Mouse (Mus musculus) embryo, embryonic 10.5 days (tissue): ENCODE measurements around the gene Btbd1.

Source experiments
- DNase-seq: peaks from one replicate; pipeline ENCODE4 v3.0.0-alpha.2; 2015; ENCODE audit warnings: low spot score

Btbd1 gene

DNA sequence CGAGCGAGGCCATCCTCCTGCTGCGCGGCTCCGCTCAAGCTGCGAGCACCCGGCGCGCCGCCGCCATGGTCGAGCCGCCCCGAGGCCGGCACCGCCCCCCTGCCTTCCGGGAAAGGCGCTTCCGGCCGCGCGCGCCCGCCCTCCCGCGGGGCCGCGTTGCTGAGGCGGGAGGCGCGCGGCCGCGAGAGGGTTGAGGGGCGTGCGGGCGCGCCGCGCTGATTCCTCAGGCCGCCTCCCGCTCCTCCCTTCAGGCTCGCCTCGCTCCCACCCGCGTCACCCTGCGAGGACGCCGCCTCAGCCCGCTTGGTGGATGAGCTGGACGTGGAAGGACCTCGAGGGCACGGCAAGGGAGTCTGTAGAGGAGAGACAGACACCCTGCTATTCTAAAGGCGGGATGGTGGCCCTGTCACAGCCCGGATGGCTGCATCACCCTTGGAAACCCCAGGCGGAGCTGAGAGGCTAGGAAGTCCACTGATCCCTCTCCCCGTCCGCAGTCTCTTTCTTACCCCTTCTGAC is at the start of gene Btbd1:
Gene Btbd1, minus strand, starts transcription at position 53 of the 516 bp plus-strand sequence.
- DNase-seq = peak; percentile 92

DNA sequence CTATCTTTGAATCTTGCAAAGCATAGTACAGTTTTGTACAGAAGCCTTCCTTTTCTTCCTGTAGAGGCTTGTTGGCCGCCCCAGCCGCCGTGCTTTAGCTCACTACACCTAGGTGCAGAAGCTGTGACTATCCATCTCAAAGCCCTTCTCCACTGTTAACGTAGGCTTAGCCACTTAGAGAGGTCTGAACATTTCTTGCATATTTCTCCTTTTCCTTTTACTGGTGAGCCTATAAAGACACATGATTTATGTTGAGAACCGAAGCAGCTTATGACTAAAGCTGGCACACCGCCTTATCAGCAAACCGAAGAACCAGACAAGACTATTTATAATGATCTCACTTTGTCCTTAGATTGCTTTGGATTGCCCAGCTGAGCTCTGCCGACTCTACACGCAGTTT is 46.1 kb upstream of the Btbd1 start:
- no peak for DNase-seq

DNA sequence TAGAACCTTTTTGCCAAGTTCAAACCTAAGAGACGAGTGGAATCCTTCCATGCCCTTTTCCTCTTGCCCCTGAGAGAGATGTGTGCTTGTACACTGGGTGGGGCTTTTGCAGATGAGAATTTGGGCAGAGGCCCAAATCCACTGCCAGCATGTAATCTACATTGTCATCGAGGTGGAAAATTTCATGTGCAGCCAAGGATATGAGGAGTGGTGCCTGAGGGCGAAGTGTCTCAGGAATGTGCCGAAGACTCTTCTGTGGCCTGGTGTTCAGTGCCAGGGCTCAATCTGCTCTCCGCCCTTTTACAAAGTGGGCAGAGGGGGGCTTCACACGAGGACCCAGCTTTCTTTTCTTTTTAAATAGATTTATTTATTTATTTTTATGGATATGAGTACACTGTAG is 45.4 kb upstream of the Btbd1 start:
- no peak for DNase-seq

DNA sequence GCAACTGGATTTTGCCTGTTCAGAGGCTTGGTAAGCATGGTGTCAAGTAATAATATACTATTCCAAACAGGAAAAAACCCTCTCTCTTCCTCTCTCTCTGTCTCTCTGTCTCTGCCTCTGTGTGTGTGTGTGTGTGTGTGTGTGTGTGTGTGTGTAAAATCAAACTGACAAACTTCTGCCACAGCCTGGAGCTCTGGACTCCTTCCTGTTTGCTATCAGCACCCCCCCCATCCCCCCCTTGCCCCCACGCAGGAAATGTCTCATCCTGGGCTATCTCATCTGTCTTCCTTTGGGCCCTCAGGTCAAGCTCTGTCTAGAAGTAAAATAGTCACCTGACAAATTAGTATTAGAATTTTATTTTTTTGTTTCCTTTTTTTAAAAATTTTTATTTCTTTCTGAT is 44.6 kb upstream of the Btbd1 start:
- no peak for DNase-seq

DNA sequence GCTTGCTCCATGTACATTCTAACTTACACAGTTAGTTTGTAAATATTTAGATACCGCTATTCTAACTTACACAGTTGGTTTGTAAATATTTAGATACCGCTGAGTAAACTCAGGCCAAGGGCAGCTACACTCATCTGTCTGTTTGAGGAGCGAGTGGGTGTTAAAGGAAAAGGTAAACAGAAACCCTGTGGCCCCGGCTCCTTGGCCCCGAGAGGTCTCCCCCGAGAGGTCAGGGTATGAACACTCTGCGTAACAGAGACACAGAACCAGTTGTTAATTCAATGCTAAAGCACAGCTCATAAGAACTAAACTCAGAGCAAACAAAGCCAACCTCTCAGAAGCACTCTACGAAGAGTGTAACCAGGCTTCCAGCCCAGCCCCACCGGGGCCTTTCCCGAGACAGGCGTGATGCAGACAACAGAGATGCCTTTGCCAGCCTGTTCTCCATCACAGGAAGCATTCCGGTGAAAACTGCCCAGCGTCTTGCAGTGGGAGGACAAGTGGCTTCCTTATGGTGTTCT is 43.3 kb upstream of the Btbd1 start:
- peak; percentile 15 for DNase-seq

DNA sequence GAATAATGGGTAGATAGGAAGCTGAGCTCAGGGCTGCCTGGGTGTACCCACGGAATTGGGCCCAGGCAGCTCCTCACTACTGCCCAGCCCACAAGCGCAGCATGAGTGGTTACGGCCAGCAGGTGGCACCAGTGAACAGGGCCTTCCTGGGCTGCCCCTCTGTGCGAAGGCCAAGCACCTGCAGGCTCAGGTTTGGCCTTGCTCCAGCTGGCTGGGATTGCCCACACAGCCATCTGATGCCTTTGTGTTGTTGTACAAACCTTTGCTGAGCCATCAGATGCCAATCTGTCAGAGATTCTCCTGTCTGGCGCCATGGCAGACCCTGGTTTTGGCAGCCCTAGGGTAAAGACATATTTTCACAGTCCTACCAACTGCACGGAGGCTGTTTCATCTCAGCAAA is 38.9 kb upstream of the Btbd1 start:
- peak; percentile 84 for DNase-seq

DNA sequence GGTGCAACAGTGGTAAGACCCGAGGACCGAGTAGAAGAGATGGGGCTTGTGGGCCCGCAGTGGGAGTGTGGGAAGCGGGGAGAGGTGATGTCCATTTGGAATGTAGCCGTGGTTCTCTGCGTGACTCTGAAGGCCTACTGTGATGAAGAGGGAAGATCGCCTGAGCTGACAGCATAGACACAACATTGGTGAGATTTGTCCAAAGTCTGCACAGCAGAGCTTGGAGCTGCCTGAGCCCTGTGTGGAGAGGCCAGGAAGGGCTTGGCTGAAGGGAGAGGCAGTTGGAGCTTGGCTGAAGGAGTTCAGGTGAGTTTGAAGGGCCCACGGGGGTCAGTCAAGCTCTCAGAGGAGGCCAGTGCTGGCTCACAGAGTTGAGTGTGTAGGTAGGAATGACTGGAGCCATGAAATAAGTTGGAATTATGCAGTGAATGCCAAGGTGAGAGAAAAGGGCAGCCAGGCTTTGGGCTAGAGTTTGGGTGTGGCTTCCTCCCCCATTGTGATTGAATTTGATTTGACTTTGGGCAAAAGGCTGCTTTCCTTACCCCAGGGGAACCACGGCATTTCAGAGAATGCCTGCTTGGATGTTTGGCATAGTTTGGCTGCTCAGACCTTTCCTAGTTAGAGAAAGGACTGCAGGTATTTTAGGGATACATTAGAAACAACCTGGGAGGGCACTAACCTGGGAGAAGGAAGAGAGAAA is 38.1 kb upstream of the Btbd1 start:
- DNase-seq = no peak

DNA sequence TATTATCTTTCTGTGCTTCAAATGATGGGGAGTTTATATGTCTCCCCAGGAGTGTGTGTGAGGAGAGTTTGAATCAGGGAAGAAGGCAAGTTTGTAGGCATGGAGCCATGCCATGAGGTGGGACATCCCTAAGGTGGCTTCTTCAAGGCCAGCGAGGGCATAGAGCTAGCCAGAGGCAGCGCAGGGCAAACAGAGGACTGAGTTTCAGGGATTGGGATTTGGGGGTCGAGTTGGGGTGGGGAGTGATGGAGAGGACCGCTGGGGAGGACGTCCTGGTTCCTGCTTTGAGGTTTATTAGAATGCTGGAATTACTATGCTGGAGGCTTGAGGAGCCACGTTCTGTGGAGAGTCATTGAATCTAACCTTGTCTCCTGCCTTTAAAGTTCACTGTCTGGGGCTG is 36.7 kb upstream of the Btbd1 start:
- no peak for DNase-seq

DNA sequence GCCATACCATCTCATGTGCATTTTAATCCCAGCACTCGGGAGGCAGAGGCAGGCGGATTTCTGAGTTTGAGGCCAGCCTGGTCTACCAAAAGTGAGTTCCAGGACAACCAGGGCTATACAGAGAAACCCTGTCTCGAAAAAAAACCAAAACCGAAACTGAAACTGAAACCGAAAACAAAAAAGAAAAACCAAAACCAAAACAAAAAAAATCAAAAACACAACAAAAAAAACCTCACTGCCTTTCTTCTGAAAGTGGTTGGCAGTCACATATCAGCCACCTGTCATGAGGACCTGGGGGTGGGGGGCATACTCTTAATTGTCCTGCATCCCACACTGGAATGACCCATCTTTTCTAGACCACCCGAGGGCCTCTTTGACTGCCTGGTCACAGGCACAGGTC is 35.3 kb upstream of the Btbd1 start:
- DNase-seq = no peak

DNA sequence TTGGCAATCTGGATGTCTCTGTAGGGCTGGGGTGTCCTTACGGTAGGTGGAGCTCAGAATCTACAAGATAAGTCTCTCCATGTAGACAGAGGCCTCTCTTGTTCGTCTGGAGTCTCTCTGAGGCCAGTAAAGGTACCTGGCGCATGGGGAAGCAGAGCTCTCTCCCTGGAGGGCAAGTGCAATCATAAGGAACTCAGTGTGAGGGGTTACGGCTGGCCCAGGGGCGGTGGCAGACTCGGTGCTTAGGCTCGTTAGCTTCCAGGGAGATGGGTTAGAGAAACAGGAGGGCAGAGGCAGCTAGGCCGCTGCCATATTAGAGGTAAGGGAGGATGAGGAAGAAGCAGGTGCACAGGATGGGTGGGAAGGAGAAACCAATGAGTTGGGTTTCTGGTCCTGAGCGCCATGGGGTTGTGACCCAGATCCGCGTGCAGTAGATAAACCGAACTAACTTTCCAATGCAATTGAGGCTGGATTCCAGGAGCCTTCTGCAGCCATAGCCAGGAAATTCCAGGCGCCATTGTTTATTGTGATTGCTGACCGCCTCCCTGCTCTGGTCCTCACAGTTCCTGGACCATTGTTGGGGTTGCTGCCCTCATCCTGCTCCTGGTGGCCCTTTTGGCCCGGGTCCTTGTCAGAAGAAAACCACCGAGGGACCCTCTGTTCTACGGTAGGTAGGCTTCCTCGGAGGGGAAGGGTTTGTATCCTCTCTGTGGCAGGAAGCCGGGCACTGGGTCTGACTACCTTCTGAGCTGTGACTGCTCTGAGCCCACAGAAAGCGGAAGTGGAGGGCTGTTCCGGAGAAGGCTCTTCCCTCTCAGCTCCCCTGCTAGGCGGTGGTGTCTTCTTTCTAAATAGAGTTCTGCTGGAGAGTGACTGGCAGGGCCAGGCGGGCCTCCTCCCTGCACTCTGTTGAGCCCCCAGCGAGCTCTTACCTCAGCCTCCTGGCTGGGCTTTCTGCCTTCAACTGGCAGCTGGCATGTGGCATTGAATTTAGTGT is 33.7 kb upstream of the Btbd1 start:
- DNase-seq = peak; percentile 13

DNA sequence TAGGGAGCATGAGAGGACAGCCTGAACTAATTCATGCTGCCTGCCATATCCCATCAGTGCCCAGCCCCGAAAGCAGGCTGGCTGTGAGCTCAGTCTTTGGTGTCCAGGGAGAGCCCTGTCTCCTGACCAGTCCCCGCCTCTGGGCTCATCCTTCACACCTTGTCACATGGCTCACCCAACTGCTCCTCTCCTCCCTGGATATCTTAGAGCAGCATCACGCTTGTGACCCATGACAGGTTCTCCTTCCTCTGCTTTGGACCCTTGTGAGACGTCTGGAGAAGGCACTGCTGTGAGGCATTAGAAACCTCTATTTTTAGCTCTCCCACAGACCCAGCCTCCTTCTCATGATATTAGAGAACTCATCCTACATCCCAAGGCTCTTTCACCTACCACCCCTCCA is 32.7 kb upstream of the Btbd1 start:
- DNase-seq = no peak

DNA sequence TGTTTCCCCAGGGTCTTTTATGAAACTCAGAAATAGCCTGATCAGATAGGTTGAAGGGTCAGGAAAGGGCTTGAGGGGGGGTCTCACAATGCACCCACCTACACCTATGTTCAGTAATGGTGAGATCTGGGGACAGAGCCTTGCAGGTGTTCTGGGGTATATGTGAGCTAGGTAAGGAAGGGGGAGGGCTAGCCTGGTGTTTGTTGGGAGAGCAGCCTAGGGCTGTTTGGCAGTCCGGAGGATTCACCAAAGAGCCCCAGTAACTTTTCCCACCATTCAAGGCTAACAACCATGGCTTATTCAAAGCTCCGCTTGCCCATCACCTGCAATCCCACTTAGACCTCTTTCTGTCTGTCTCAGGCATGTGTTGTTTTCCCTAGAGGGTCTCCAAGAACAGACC is 32.2 kb upstream of the Btbd1 start:
- no peak for DNase-seq

DNA sequence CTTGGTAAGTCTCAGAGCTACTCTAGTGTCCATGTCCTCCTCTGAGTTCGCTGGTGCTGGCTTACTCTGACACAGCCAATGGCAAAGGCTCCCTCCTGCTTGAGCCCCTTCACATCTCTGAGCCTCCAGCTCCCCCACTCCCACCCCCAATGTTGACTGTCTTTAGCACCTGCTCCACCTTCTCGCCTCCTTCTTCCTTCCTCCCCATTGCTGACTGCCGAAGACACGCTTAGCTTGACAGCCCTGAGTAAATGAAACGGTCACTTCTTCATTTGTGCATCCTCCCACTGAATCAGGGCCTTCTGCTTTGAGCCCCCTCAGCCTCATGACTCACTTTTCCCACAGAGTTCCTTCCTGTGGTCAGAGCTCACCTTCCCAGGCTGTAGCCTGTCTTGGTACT is 31.8 kb upstream of the Btbd1 start:
- DNase-seq = no peak

DNA sequence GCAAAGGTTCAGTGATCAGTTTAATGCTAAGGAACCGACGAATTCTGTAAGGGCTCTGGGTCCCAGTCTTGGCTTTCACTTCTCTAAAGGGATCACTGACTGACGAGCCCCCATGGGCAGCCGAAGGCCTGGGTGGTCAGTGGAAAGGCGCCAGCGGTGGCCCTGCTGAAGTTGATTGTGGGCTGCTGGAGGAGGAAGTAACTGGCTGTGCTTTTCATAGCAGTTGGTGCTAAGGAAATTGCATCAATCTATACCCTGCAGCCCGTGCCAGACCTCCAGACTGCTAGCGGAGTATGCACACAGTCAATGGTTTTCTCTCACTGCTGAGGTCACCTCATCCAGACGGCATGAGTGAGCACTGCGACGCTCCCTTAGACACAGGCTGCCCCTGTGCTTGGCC is 30.8 kb upstream of the Btbd1 start:
- DNase-seq = peak; percentile 22

DNA sequence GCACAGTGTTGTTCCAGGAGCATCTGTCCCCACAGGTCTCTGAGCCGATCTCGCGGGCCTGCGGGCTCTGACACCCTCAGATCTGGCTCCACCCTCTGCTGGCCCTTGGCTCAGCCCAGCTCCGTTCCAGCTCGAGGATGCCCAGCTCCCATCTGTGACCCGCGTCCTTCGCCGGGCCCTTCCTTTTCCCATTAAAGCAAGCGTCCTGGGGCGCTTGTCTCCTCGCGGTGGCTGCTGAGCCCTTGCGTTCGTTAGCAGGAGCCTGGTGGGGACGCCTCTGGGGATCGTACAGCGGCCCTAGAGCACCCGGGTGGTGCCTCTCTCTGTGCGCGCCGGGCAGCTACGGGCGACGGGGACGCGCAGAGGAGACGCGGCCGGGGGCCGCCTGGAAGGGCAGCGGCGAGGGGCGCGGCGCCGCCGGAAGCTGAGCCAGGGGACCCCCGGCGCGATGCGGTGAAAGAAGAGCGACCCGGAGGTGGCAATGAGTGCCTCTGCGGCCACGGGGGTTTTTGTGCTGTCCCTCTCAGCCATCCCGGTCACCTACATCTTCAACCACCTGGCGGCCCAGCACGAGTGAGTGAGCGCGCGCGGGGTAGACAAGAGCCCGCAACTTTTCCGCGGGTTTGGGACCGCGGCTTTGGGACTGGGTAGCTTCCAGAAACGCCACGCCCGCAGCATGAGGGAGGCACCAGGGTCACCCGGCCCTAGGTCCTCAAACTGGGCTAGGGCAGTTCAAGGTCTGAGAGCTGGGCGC is 29.9 kb upstream of the Btbd1 start, which contains the start of gene Tm6sf1:
Gene Tm6sf1, plus strand, starts transcription at position 34 of the 754 bp plus-strand sequence.
- DNase-seq = peak; percentile 73

DNA sequence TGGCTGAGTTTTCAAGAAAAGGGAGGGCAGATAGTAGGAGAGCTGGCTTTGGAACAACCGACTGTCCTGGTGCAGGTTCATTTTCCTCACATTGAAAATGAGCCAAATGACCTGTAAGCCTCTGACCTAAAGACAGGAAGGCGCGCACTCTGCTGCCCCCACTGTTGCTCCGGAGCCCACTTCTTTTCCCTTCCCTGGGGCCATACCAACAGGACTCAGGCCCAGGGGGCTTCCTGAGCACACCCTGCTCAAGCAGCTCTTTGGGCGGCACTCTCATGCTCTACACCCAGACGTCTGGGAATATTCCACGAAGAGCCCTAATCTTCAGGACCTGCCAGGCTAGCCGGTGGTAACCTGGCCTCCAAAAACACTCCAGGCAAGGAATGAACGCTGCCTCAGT is 29.0 kb upstream of the Btbd1 start:
- DNase-seq = peak; percentile 52

DNA sequence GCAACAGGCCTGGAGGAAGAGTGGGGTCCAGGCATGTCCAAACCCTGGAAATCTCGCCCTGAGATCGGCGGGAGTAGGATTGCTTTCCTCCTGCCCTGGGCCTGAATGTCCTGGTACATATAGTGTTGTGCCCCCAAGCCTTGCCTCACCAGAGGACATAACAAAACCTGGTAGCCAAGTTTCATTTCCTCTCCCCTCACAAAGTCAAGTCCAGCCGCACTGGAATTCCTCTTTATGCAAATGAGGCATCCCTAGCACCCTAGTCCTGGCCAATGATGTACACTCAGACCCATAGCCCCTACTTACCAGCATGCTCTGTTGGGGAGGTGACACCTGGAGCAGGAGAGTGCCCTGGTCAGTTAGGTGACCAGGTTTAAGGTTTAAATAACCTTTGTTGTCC is 27.0 kb upstream of the Btbd1 start:
- no peak for DNase-seq

DNA sequence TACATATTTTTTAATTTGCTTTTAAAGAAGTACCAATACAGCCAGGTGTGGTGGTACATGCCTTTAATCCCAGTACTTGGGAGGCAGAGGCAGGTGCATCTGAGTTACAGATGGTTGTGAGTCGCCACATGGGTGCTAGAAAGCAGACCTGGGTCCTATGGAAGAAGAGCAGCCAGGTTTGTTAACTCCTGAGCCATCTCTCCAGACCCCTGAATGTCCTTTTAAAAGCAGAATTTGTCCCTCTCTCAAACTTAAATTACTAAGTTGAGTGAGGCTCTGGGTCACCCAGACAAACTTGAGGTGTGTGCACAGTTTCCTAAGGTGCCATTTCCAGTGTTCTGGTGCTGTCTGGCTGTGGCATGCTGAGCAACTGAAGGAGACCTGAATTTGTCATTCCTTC is 26.5 kb upstream of the Btbd1 start, which contains the start of gene Gm10160:
Gene Gm10160, minus strand, starts transcription at position 101 of the 400 bp plus-strand sequence.
- no peak for DNase-seq

DNA sequence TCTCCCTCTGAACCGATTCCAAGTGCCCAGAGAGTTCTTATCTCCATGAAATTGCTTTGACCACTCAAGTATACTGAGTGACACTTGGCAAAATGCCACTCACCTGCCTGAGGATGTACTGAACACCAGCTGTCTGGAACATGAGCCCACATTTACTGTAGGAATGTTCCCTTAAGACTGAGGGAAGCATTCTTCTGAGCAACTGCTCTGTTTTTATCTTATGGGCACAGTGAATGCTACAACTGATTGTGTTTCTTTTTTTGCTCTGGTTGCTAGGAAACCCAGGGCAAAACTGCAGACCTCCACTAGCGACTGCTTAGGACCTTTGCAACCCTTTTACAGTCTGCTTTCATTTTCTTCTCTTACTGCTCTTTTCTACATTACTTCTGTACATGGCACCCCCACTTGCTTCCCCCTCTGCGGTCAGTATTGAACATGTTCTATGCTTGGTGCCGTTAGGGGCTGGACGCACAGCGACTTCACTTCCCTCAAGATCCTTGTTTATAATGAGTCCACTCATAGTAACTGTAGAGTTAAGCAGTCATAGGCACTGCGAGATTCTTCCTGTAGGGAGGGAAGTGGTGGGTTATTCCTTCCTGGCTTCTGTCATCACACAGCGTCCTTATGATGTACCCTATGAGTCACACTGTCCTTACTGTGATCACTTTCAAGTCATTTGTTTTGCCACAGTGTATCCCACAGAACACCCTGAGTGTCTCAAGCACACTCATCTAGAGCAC is 25.5 kb upstream of the Btbd1 start:
- no peak for DNase-seq

DNA sequence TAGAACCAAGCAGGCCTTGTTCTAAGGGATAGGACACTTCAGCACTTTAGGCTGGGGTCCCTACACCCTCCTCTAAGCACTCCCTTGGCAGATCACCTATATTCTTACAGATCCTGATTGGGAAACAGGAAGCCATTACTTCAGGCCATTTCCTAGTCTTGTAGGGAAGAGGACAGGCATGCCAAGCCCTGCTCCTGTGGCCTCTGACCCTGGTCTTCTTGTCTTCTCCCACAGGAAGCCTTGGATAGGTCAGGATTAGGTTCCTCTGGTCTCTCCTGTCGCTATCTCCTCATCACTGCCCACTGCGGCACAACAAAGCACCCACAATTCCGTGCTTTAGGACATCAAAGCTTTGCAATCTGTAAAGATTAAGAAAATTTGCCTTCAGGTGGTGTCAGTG is 22.5 kb upstream of the Btbd1 start:
- no peak for DNase-seq

DNA sequence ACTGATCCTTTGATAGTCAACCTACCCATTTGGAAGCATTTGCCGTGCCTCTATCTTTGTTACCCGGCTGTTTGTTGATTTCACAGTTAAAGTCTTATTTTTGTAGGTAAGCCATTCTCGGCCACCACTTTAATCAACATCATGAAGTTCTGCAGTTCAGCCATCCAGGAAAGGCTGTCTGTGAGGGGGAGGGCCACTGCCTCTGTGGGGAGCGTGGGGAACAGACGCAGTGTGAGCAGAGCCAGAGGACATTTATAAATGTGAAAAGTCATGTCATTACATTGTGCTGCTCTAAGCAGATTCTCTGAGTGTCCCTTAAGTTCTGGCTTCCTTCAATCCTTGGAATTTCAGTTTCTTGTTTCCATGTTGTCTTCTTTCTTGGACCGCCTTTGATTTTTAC is 20.9 kb upstream of the Btbd1 start:
- DNase-seq = no peak
